ENCODE assay signal across 8 mouse cellular contexts in the genomic region with DNA sequence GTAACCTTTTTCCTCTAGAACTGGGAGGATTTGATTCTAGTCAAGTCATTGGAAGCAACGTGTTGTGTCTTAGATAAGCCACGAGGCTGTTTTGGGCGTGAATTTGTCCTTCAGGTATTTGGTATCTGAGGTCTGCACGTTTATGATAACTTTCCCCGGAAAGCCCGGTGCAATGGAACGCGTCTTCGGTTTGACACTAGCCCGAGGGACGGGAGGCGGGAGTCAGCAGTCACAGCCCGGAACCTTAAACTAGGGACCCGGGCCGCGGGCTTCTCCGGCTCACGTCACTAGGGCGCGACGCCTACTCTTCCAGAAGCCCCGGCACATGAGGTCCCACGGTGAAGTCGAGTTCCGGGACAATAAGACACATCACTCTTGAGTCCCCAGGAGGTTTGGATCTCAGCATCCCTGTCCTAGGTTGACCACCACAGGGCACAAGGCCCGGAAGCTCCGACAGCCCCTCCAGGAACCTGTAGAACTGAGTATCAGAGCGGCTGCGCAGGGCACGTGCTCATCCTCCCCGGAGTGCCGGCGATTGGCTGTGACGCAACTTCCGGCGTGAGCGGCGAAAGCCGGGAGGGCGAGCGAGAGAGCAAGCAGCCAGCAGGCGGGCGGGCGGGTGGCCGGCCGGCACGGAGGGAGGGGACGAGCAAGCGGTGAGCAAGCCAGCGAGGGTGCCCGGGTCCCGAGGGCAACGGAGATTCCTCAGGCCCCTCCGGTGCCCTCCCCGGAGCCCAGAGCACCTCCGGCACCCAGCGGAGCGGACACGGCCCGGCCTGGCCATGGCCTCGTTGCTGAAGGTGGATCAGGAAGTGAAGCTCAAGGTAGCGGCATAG. TPM values are rescaled to one million over a fixed set of nuclear protein-coding genes. Genes with fewer than 3 reads are reported as not detected.
DNase-seq lines count a peak whose midpoint lies in the region; ATAC-seq and TF ChIP-seq lines count a peak whose summit lies in the region.

A gene (plus strand): TSS at position 549 of the 836 bp plus-strand sequence.

- H3K4me2 ChIP-seq in kidney, embryonic 15.5 days: peak within 1 kb of the TSS; percentile 92

- H3K9ac ChIP-seq in kidney, embryonic 15.5 days: peak within 1 kb of the TSS; percentile 84

- ATAC-seq in kidney, embryonic 15.5 days (replicated peaks; ENCODE audit: low FRiP score): peak; percentile 93
- ATAC-seq in monocyte, adult 5-6 weeks (replicated peaks; ENCODE audit: insufficient number of reproducible peaks, low FRiP score, low TSS enrichment, poor library complexity, severe bottlenecking): peak; percentile 92

- H3K36me3 ChIP-seq in heart, embryonic 10.5 days: peaks cover 33% of the 10 kb centered on the region
- peaks cover 35% of the 10 kb centered on the region for H3K36me3 ChIP-seq in kidney, embryonic 15.5 days

- H3K27ac ChIP-seq in bone marrow macrophage, adult 2 months (ENCODE audit: insufficient read depth, low read depth, low read length): peak within 1 kb of the TSS; percentile 84
- H3K27ac ChIP-seq in embryonic fibroblast, embryonic 13.5 days (ENCODE audit: insufficient read depth, low read length): peak within 1 kb of the TSS; percentile 58
- H3K27ac ChIP-seq in heart, embryonic 10.5 days: peak within 1 kb of the TSS; percentile 95
- H3K27ac ChIP-seq in kidney, embryonic 15.5 days: peak within 1 kb of the TSS; percentile 87

- WGBS in heart, embryonic 10.5 days: under 1% methylated on average over 62 of the region's 62 CpGs
- under 1% methylated on average over 62 of the region's 62 CpGs for WGBS in kidney, embryonic 15.5 days

- no peaks in the 10 kb centered on the region for H3K27me3 ChIP-seq in heart, embryonic 10.5 days (ENCODE audit: insufficient read depth, poor library complexity, severe bottlenecking)
- H3K27me3 ChIP-seq in kidney, embryonic 15.5 days: no peaks in the 10 kb centered on the region

- peaks cover 9% of the 10 kb centered on the region for H3K4me1 ChIP-seq in bone marrow macrophage, adult 2 months (ENCODE audit: control insufficient read depth, insufficient read depth, low read length)
- peaks cover 6% of the 10 kb centered on the region; the same call in 1 of the 2 replicates for H3K4me1 ChIP-seq in embryonic fibroblast, embryonic 13.5 days (ENCODE audit: control insufficient read depth, insufficient read depth, low read length)
- peaks cover 17% of the 10 kb centered on the region for H3K4me1 ChIP-seq in heart, embryonic 10.5 days
- peaks cover 18% of the 10 kb centered on the region for H3K4me1 ChIP-seq in kidney, embryonic 15.5 days

- H3K9me3 ChIP-seq in heart, embryonic 10.5 days: no peaks in the 10 kb centered on the region
- H3K9me3 ChIP-seq in kidney, embryonic 15.5 days (replicated peaks): no peaks in the 10 kb centered on the region

- no peak for TF ChIP-seq POLR2A in bone marrow macrophage, adult 2 months (IDR thresholded peaks at IDR 0.05; ENCODE audit: borderline replicate concordance, low read depth, low read length)
- peak; percentile 69 for TF ChIP-seq POLR2A in embryonic fibroblast, embryonic 13.5 days (IDR thresholded peaks at IDR 0.05; ENCODE audit: low read depth, low read length)

- peak within 1 kb of the TSS; percentile 87 for H3K4me3 ChIP-seq in bone marrow macrophage, adult 2 months (ENCODE audit: insufficient read depth, low read length)
- H3K4me3 ChIP-seq in embryonic fibroblast, embryonic 13.5 days (ENCODE audit: insufficient read depth, low read length): peak within 1 kb of the TSS; percentile 92
- peak within 1 kb of the TSS; percentile 98 for H3K4me3 ChIP-seq in heart, embryonic 10.5 days
- H3K4me3 ChIP-seq in kidney, embryonic 15.5 days (replicated peaks): peak within 1 kb of the TSS; percentile 99

- DNase-seq in A20 (ENCODE audit: low read depth, low spot score) (peak; percentile 98), liver (peak; percentile 94)
- DNase-seq in heart, embryonic 10.5 days (ENCODE audit: low spot score): peak; percentile 96
- DNase-seq in spleen, postnatal 4 days (ENCODE audit: low spot score in 2 of 2): peak; percentile 91 to 96

- TF ChIP-seq CTCF in bone marrow macrophage, adult 2 months (IDR thresholded peaks at IDR 0.05; ENCODE audit: low read depth, low read length): no peak
- TF ChIP-seq CTCF in embryonic fibroblast, embryonic 13.5 days (IDR thresholded peaks at IDR 0.05; ENCODE audit: borderline replicate concordance, insufficient read depth, low read length): no peak

RNA-seq across cellular contexts. Expression of the gene that starts here (rescaled TPM):
- 48.8 and 53.2 TPM in 2 replicates for polyA plus RNA-seq in bone marrow macrophage, adult 2 months (2012; ENCODE audit: insufficient read depth, insufficient read length, missing spikeins)
- 127 and 143 TPM in 2 replicates for polyA plus RNA-seq in embryonic fibroblast, embryonic 13.5 days (2011; ENCODE audit: insufficient read length, low read depth, missing spikeins)
- 151 and 177 TPM in 2 replicates for polyA plus RNA-seq in heart, embryonic 10.5 days (2016; fragmentation: Nextera tagmentation; extraction: Ambion mirVana)
- 153 and 156 TPM in 2 replicates for polyA plus RNA-seq in kidney, embryonic 15.5 days (2015; fragmentation: Nextera tagmentation; extraction: Ambion mirVana)
- total RNA-seq in monocyte, adult 5-6 weeks (2017): 51.0 to 74.7 TPM (median 73.3 TPM) in 3 replicates

Comparison
In these comparisons a context has a peak if more than half of its experiments do, and no peak if none do; other contexts are left out.
1. Peak in every context shown above with its lines: DNase-seq, ATAC-seq, H3K4me3 ChIP-seq and H3K27ac ChIP-seq.